ENCODE assay signal across 9 mouse cellular contexts in genomic region chr17:29251608-29252390, GRCm38 (mm10). TPM values are rescaled to one million over a fixed set of nuclear protein-coding genes. Genes with fewer than 3 reads are reported as not detected.
DNase-seq lines count a peak whose midpoint lies in the region; ATAC-seq and TF ChIP-seq lines count a peak whose summit lies in the region.
"Had no signal": no experiment of that assay in that cellular context is flagged by ENCODE, and none has a peak within 500 bp of the region (broad histone marks: within the 10 kb centered on the region; RNA-seq: fewer than 3 reads in every experiment).

No protein-coding gene starts in this region.

- H3K4me2 ChIP-seq in hindbrain, embryonic 16.5 days (ENCODE audit: low read length), result no peak overlapping the region
- no peak overlapping the region for H3K4me2 ChIP-seq in hindbrain, embryonic 14.5 days (replicated peaks)
- H3K4me2 ChIP-seq in heart, embryonic 15.5 days, result peak overlapping the region; percentile 23
- H3K4me2 ChIP-seq in liver, postnatal 0 days (ENCODE audit: low read depth, low read length), result no peak overlapping the region
- H3K4me2 ChIP-seq: midbrain, embryonic 12.5 days had no signal

- H3K27ac ChIP-seq in hindbrain, embryonic 16.5 days (ENCODE audit: low read depth, low read length), result no peak overlapping the region
- no peak overlapping the region; the same call in none of the 2 replicates for H3K27ac ChIP-seq in hindbrain, embryonic 14.5 days
- H3K27ac ChIP-seq in heart, embryonic 15.5 days, result peak overlapping the region; percentile 87
- peak overlapping the region; percentile 89 for H3K27ac ChIP-seq in liver, postnatal 0 days (ENCODE audit: low read depth)
- H3K27ac ChIP-seq: midbrain, embryonic 12.5 days had no signal

- no peak for TF ChIP-seq CTCF in liver, postnatal 0 days (IDR thresholded peaks at IDR 0.05; ENCODE audit: low read depth)

- 0 out of 2 replicates have a peak, but pooled peaks cover 4% of the 10 kb centered on the region for H3K4me1 ChIP-seq in hindbrain, embryonic 16.5 days (ENCODE audit: control insufficient read depth, insufficient read depth, low read depth, low read length)
- H3K4me1 ChIP-seq in hindbrain, embryonic 14.5 days (replicated peaks; ENCODE audit: control insufficient read depth, insufficient read depth, low read length), result peaks cover 4% of the 10 kb centered on the region; the same call in 1 of the 2 replicates
- peaks cover 92% of the 10 kb centered on the region for H3K4me1 ChIP-seq in heart, embryonic 15.5 days (replicated peaks)
- H3K4me1 ChIP-seq in liver, postnatal 0 days (ENCODE audit: insufficient read depth), result peaks cover 30% of the 10 kb centered on the region

- H3K9ac ChIP-seq in hindbrain, embryonic 16.5 days (ENCODE audit: low read depth, low read length), result no peak overlapping the region
- no peak overlapping the region for H3K9ac ChIP-seq in hindbrain, embryonic 14.5 days
- H3K9ac ChIP-seq in heart, embryonic 15.5 days, result 0 out of 2 replicates have a peak overlapping the region, but pooled peaks have one; percentile 5
- 0 out of 2 replicates have a peak overlapping the region, but pooled peaks have one; percentile 16 for H3K9ac ChIP-seq in liver, postnatal 0 days (replicated peaks)
- H3K9ac ChIP-seq: midbrain, embryonic 12.5 days had no signal

- no peaks in the 10 kb centered on the region for H3K9me3 ChIP-seq in hindbrain, embryonic 16.5 days (ENCODE audit: control insufficient read depth, low read length)
- no peaks in the 10 kb centered on the region for H3K9me3 ChIP-seq in hindbrain, embryonic 14.5 days (ENCODE audit: control insufficient read depth, low read length)
- H3K9me3 ChIP-seq in heart, embryonic 15.5 days (replicated peaks), result no peaks in the 10 kb centered on the region
- H3K9me3 ChIP-seq in liver, postnatal 0 days (ENCODE audit: low read length), result no peaks in the 10 kb centered on the region
- H3K9me3 ChIP-seq: midbrain, embryonic 12.5 days had no signal

- 70% methylated on average over 15 of the region's 15 CpGs for WGBS in hindbrain, embryonic 16.5 days
- WGBS in hindbrain, embryonic 14.5 days, result 76% methylated on average over 15 of the region's 15 CpGs
- WGBS in heart, embryonic 15.5 days, result 37% methylated on average over 15 of the region's 15 CpGs
- 70% methylated on average over 15 of the region's 15 CpGs for WGBS in liver, postnatal 0 days (ENCODE audit: insufficient replicate concordance)

- 0 out of 2 replicates have a peak, but pooled peaks have one; percentile 51 for TF ChIP-seq EP300 in liver, postnatal 0 days (IDR thresholded peaks at IDR 0.05; ENCODE audit: low read depth)

- ATAC-seq in hindbrain, embryonic 16.5 days, result peak; percentile 18; the same call in 1 of the 2 replicates
- no peak for ATAC-seq in hindbrain, embryonic 14.5 days (ENCODE audit: low FRiP score)
- peak; percentile 53 for ATAC-seq in heart, embryonic 15.5 days (replicated peaks; ENCODE audit: insufficient number of reproducible peaks, insufficient read depth, low FRiP score, low read depth)
- peak; percentile 93 for ATAC-seq in liver, postnatal 0 days

- H3K27me3 ChIP-seq in hindbrain, embryonic 16.5 days (replicated peaks; ENCODE audit: control insufficient read depth, insufficient read depth, low read length), result no peaks in the 10 kb centered on the region
- no peaks in the 10 kb centered on the region for H3K27me3 ChIP-seq in hindbrain, embryonic 14.5 days (ENCODE audit: control insufficient read depth, insufficient read depth, low read length)
- no peaks in the 10 kb centered on the region for H3K27me3 ChIP-seq in heart, embryonic 15.5 days
- no peaks in the 10 kb centered on the region for H3K27me3 ChIP-seq in liver, postnatal 0 days (ENCODE audit: insufficient read depth, low read length)
- H3K27me3 ChIP-seq: midbrain, embryonic 12.5 days had no signal

- H3K36me3 ChIP-seq in hindbrain, embryonic 16.5 days (ENCODE audit: control insufficient read depth, insufficient read depth, low read length), result peaks cover 5% of the 10 kb centered on the region
- peaks cover 52% of the 10 kb centered on the region for H3K36me3 ChIP-seq in hindbrain, embryonic 14.5 days (replicated peaks; ENCODE audit: control insufficient read depth, insufficient read depth)
- H3K36me3 ChIP-seq in heart, embryonic 15.5 days, result peaks cover 9% of the 10 kb centered on the region; the same call in 1 of the 2 replicates
- peaks cover 37% of the 10 kb centered on the region for H3K36me3 ChIP-seq in liver, postnatal 0 days (replicated peaks; ENCODE audit: insufficient read depth, low read length)

- no peak for DNase-seq in hindbrain, embryonic 14.5 days (ENCODE audit: low spot score)
- peak; percentile 95 for DNase-seq in adrenal gland, postnatal 10 days
- DNase-seq in liver, postnatal 0 days, result peak; percentile 84
- no peak for DNase-seq in spleen, postnatal 14 days (ENCODE audit: low spot score in 2 of 2)
- no peak for DNase-seq in spleen, postnatal 36 days (ENCODE audit: low spot score in 2 of 2)
- no peak for DNase-seq in thymus, adult 18-20 months

- H3K4me3 ChIP-seq in hindbrain, embryonic 16.5 days (ENCODE audit: low read length), result no peak overlapping the region
- H3K4me3 ChIP-seq in hindbrain, embryonic 14.5 days (replicated peaks; ENCODE audit: low read length), result no peak overlapping the region
- no peak overlapping the region for H3K4me3 ChIP-seq in heart, embryonic 15.5 days
- H3K4me3 ChIP-seq in liver, postnatal 0 days (ENCODE audit: low read depth, low read length), result no peak overlapping the region
- H3K4me3 ChIP-seq: midbrain, embryonic 12.5 days had no signal

RNA-seq across cellular contexts. Expression of gene Ppil1, which starts 12.2 kb away (rescaled TPM):
- 105 and 113 TPM in 2 replicates for polyA plus RNA-seq in hindbrain, embryonic 16.5 days (2015; fragmentation: Nextera tagmentation; extraction: Ambion mirVana)
- 101 TPM in 2 replicates for polyA plus RNA-seq in hindbrain, embryonic 14.5 days (2014; fragmentation: Nextera tagmentation; extraction: Ambion mirVana)
- total RNA-seq in adrenal gland, postnatal 10 days (2021), result 10 to 100 TPM; 24.6 to 27.9 TPM
- 86.8 and 107 TPM in 2 replicates for polyA plus RNA-seq in heart, embryonic 15.5 days (2015; fragmentation: Nextera tagmentation; extraction: Ambion mirVana)
- 36.1 and 42.1 TPM in 2 replicates for polyA plus RNA-seq in liver, postnatal 0 days (2015; fragmentation: Nextera tagmentation; extraction: Ambion mirVana)

RNA-seq across cellular contexts. Expression of gene Cpne5, which starts 13.8 kb away (rescaled TPM):
- polyA plus RNA-seq in hindbrain, embryonic 16.5 days (2015; fragmentation: Nextera tagmentation; extraction: Ambion mirVana), result 48.1 and 51.2 TPM in 2 replicates
- polyA plus RNA-seq in hindbrain, embryonic 14.5 days (2014; fragmentation: Nextera tagmentation; extraction: Ambion mirVana), result 38.1 and 42.8 TPM in 2 replicates
- 1 to 10 TPM; 1.0 to 1.6 TPM for total RNA-seq in adrenal gland, postnatal 10 days (2021)
- polyA plus RNA-seq in heart, embryonic 15.5 days (2015; fragmentation: Nextera tagmentation; extraction: Ambion mirVana), result 14.9 and 17.9 TPM in 2 replicates
- polyA plus RNA-seq in liver, postnatal 0 days (2015; fragmentation: Nextera tagmentation; extraction: Ambion mirVana), result 0.33 and 0.46 TPM in 2 replicates

RNA-seq across cellular contexts. Expression of gene BC004004, which starts 16.8 kb away (rescaled TPM):
- polyA plus RNA-seq in hindbrain, embryonic 16.5 days (2015; fragmentation: Nextera tagmentation; extraction: Ambion mirVana), result 118 and 123 TPM in 2 replicates
- 126 and 131 TPM in 2 replicates for polyA plus RNA-seq in hindbrain, embryonic 14.5 days (2014; fragmentation: Nextera tagmentation; extraction: Ambion mirVana)
- total RNA-seq in adrenal gland, postnatal 10 days (2021), result 100 to 1,000 TPM; 158 to 160 TPM
- polyA plus RNA-seq in heart, embryonic 15.5 days (2015; fragmentation: Nextera tagmentation; extraction: Ambion mirVana), result 91.1 and 96.0 TPM in 2 replicates
- 101 and 105 TPM in 2 replicates for polyA plus RNA-seq in liver, postnatal 0 days (2015; fragmentation: Nextera tagmentation; extraction: Ambion mirVana)

Comparison
In these comparisons a context has a peak if more than half of its experiments do, and no peak if none do; other contexts are left out.
1. H3K27ac ChIP-seq: peak in heart, embryonic 15.5 days (single experiment) and liver, postnatal 0 days (single experiment); none in hindbrain, embryonic 16.5 days (single experiment) and hindbrain, embryonic 14.5 days (single experiment).
2. H3K9ac ChIP-seq: peak in heart, embryonic 15.5 days (single experiment) and liver, postnatal 0 days (single experiment); none in hindbrain, embryonic 16.5 days (single experiment) and hindbrain, embryonic 14.5 days (single experiment).
3. DNase-seq: peak in adrenal gland, postnatal 10 days (single experiment) and liver, postnatal 0 days (single experiment); none in hindbrain, embryonic 14.5 days (single experiment), spleen, postnatal 14 days (0 of 2), spleen, postnatal 36 days (0 of 2) and thymus, adult 18-20 months (0 of 2).
4. RNA of gene Cpne5, which starts 13.8 kb away (polyA plus RNA-seq): 48.1 to 51.2 TPM in hindbrain, embryonic 16.5 days, 38.1 to 42.8 TPM in hindbrain, embryonic 14.5 days and 14.9 to 17.9 TPM in heart, embryonic 15.5 days; 0.33 to 0.46 TPM in liver, postnatal 0 days; every median in the first group is over 10 times any median in the second.